Mouse (Mus musculus) hindbrain, embryonic 16.5 days (tissue): ENCODE results near the gene Skint8. TPM values are rescaled to one million over a fixed set of nuclear protein-coding genes. Genes with fewer than 3 reads are reported as not detected.
"Not testable (repeated sequence)": the region's sequence is repeated elsewhere in the genome, so short reads cannot be mapped to it uniquely, and the experiment has no call there.

Source experiments
- ATAC-seq: fragments of 200-750 bp; cut with Nextera tagmentation; 2 replicates; pipeline ENCODE4 v1.8.0; 2017; ENCODE audit warnings: moderate TSS enrichment, moderate library complexity
- H3K27ac ChIP-seq: fragments of 300-500 bp; sonication (generic); 2 replicates; pipeline ENCODE4 v1.5.1; 2014; ENCODE audit warnings: low read depth, mild to moderate bottlenecking, control low read depth, low read length, moderate library complexity
- H3K27me3 ChIP-seq: fragments of 300-500 bp; sonication (generic); replicated peaks from 2 replicates; pipeline ENCODE4 v1.6.1; 2014; ENCODE audit warnings: low read length; ENCODE audit not compliant: control insufficient read depth, insufficient read depth
- H3K36me3 ChIP-seq: fragments of 300-500 bp; sonication (generic); 2 replicates; pipeline ENCODE4 v1.6.1; 2014; ENCODE audit warnings: mild to moderate bottlenecking, low read length, moderate library complexity, mixed read lengths; ENCODE audit not compliant: control insufficient read depth, insufficient read depth
- H3K4me1 ChIP-seq: fragments of 300-500 bp; sonication (generic); 2 replicates; pipeline ENCODE4 v1.6.1; 2014; ENCODE audit warnings: low read depth, low read length; ENCODE audit not compliant: control insufficient read depth, insufficient read depth
- H3K4me2 ChIP-seq: fragments of 300-500 bp; sonication (generic); 2 replicates; pipeline ENCODE4 v1.6.1; 2014; ENCODE audit warnings: mild to moderate bottlenecking, low read length, control low read depth, moderate library complexity
- H3K4me3 ChIP-seq: fragments of 300-500 bp; sonication (generic); 2 replicates; pipeline ENCODE4 v1.5.1; 2014; ENCODE audit warnings: mild to moderate bottlenecking, low read length, control low read depth, moderate library complexity
- H3K9ac ChIP-seq: fragments of 300-500 bp; sonication (generic); 2 replicates; pipeline ENCODE4 v1.6.1; 2014; ENCODE audit warnings: low read depth, mild to moderate bottlenecking, control low read depth, low read length, moderate library complexity
- H3K9me3 ChIP-seq: fragments of 300-500 bp; sonication (generic); 2 replicates; pipeline ENCODE4 v1.6.1; 2014; ENCODE audit warnings: mild to moderate bottlenecking, low read length, moderate library complexity; ENCODE audit not compliant: control insufficient read depth
- WGBS: fragments of 180-500 bp; shearing (Covaris S2); extraction: QIAGEN DNeasy Blood & Tissue Kit; methylation state at CpG from one replicate; pipeline ENCODE4 v1.1.7; 2014; 5-methylcytosine and 5-hydroxymethylcytosine counted together
- polyA plus RNA-seq: library from polyadenylated mRNA; unstranded; fragments of >200 nt; fragmentation: Nextera tagmentation; extraction: Ambion mirVana; gene quantifications from 2 replicates; pipeline ENCODE4 v1.2.1, GENCODE M21; 2015

The Skint8 gene
- not detected in 2 replicates for polyA plus RNA-seq

GRCm38 (mm10) chr4:111919092-111919491, at the start of gene Skint8:
Skint8 (plus strand) TSS chr4:111919392.
- no peaks in the 10 kb centered on the region for H3K9me3 ChIP-seq
- no peak for ATAC-seq
- no peaks in the 10 kb centered on the region for H3K27me3 ChIP-seq
- no peak within 1 kb of the TSS for H3K4me2 ChIP-seq
- no peaks in the 10 kb centered on the region for H3K4me1 ChIP-seq
- WGBS: 89% methylated on average over 1 of the region's 1 CpGs
- H3K9ac ChIP-seq: no peak within 1 kb of the TSS
- H3K4me3 ChIP-seq: no peak within 1 kb of the TSS
- no peaks in the 10 kb centered on the region for H3K36me3 ChIP-seq
- no peak within 1 kb of the TSS for H3K27ac ChIP-seq

DNA sequence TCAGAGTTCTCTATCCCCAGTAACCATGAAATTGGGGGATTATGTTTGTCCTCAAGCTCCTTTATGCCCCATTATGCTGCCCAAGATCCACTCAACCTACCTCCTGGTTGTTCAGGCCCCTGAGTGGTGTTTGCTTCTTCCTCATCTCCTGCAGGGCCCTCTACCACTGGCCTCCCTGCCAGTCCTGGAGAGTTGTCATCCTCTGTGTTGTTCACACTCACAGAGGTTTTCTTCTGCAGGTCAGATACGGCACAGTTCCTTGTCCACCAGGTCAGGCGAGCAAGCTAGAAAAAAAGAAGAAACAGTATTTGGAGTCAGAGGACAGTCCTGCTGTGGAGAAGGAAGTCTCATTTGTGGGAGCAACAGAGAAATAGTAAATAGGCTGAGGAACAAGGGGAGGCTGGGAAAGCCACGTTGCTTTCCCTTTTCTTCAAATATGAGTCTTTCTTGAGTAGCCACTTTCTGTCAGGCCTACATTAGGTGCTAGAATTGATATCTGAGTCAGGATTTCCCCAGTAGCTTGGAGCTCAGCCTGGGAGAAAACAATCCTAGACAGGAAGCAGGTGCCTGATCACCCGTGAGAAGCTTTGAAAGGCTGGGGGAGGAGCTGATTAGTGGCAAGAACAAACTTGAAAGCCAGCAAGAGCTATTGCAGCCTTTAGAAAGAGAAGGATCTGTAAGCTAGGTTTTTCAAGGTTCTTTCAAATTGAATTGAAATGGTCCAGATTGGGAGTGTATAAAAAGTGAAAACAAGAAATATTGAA, 38.9 kb upstream of the Skint8 start:
- H3K9ac ChIP-seq: no peak overlapping the region
- no peaks in the 10 kb centered on the region for H3K27me3 ChIP-seq
- WGBS: 45% methylated on average over 4 of the region's 4 CpGs
- no peaks in the 10 kb centered on the region for H3K9me3 ChIP-seq
- no peaks in the 10 kb centered on the region for H3K36me3 ChIP-seq
- no peak for ATAC-seq
- H3K27ac ChIP-seq: no peak overlapping the region
- H3K4me1 ChIP-seq: no peaks in the 10 kb centered on the region
- H3K4me2 ChIP-seq: no peak overlapping the region
- H3K4me3 ChIP-seq: no peak overlapping the region

- Histone ChIP-seq H3K36me3 (no peaks in the 10 kb centered on the region), H3K4me2 (no peak overlapping the region), H3K9me3 (no peaks in the 10 kb centered on the region), H3K9ac (no peak overlapping the region), H3K27ac (no peak overlapping the region), H3K4me1 (peaks cover 3% of the 10 kb centered on the region; the same call in 1 of the 2 replicates), H3K4me3 (no peak overlapping the region), H3K27me3 (no peaks in the 10 kb centered on the region)
- ATAC-seq: no peak
- WGBS: 90% methylated on average over 12 of the region's 12 CpGs
Measured at GRCm38 (mm10) chr4:111883543-111883942, 35.6 kb upstream of the Skint8 start.

DNA sequence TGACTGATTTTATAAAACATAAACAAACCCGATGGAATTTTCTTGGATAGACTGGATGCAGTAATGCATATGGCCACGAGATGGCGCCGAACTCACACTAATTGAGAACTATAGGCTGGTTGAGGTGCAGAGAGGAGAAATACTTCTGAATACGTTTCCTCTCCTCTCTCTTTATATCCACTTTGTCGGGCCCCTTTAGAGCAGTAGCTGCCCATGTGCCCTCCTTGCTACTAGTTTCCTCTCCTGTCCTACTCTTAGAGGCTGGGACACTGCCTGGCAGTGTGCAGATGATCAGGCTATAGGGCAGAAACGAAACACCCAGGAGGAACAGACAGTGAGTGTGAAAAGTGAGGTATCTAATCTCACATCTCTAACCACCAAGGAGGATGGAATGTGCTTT, 33.2 kb upstream of the Skint8 start:
- Histone ChIP-seq H3K27me3 (no peaks in the 10 kb centered on the region), H3K27ac (no peak overlapping the region), H3K4me2 (peak overlapping the region; percentile 43), H3K4me3 (no peak overlapping the region), H3K36me3 (no peaks in the 10 kb centered on the region), H3K9me3 (no peaks in the 10 kb centered on the region), H3K4me1 (peaks cover 3% of the 10 kb centered on the region; the same call in 1 of the 2 replicates), H3K9ac (no peak overlapping the region)
- 11% methylated on average over 7 of the region's 7 CpGs for WGBS
- peak; percentile 85 for ATAC-seq

DNA sequence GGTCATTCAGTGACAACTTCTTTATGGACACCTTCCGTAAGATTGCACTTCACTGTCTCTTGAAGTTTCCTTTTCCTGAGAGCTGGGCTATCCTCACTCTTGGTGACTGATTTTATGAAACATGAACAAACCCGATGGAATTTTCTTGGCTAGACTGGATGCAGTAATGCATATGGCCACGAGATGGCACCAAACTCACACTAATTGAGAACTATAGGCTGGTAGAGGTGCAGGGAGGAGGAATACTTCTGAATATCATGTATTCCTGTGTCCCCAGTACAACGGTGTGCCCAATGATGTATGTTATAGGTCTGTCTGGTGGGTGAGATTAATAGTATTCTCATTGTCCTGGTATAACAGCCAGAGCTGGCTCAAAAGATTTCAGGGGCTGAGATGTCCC, 32.6 kb upstream of the Skint8 start:
- no peak overlapping the region for H3K27ac ChIP-seq
- ATAC-seq: peak; percentile 87
- H3K9me3 ChIP-seq: no peaks in the 10 kb centered on the region
- no peak overlapping the region for H3K9ac ChIP-seq
- H3K27me3 ChIP-seq: no peaks in the 10 kb centered on the region
- no peaks in the 10 kb centered on the region for H3K36me3 ChIP-seq
- WGBS: 18% methylated on average over 4 of the region's 4 CpGs
- peaks cover 3% of the 10 kb centered on the region; the same call in 1 of the 2 replicates for H3K4me1 ChIP-seq
- no peak overlapping the region for H3K4me2 ChIP-seq
- H3K4me3 ChIP-seq: no peak overlapping the region

DNA sequence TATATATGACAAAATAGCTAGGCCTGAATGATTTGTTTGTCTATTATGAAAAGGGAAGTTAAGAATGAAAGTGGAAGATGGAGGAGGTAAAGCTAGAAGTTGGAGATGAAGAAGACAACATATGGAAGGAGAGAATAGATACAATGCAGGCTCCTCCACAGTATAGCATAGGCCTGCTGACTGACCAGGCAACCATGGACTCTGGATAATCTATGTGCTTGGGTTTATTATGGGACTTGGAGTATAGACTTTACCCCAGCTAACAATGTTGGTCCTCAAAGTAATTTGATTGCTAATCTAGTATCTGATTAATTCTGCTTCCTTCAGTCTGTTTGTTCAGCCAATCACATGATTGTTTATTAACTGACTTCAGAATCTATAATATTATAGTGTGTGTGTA, 27.1 kb upstream of the Skint8 start:
- H3K27me3 ChIP-seq: no peaks in the 10 kb centered on the region
- H3K9me3 ChIP-seq: no peaks in the 10 kb centered on the region
- H3K4me3 ChIP-seq: no peak overlapping the region
- H3K4me1 ChIP-seq: no peaks in the 10 kb centered on the region
- no peak overlapping the region for H3K4me2 ChIP-seq
- ATAC-seq: no peak
- no peak overlapping the region for H3K9ac ChIP-seq
- H3K36me3 ChIP-seq: no peaks in the 10 kb centered on the region
- H3K27ac ChIP-seq: no peak overlapping the region

DNA sequence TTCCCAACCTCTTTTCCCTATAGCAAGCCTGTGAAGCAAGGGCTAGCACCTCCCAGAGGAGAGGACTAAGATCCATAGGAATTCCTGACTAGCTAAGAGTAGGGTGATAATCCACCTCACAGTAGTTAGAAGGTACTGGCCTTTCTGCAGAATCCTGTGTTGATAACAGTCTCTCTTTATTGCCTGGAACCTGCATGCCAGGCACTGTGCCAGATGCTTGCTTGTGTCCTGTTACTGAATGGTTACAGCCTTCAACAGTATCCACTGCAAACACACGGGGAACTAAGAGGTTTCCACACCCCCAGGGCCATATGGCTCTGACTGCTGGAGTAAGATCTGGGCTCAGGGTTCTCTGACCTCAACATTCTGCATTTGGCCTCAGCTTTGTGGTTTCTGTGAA, 21.4 kb upstream of the Skint8 start:
- Histone ChIP-seq H3K4me3 (no peak overlapping the region), H3K4me1 (no peaks in the 10 kb centered on the region), H3K9ac (no peak overlapping the region), H3K27me3 (no peaks in the 10 kb centered on the region), H3K4me2 (no peak overlapping the region), H3K27ac (no peak overlapping the region), H3K9me3 (no peaks in the 10 kb centered on the region), H3K36me3 (no peaks in the 10 kb centered on the region)
- ATAC-seq: no peak
- WGBS: 45% methylated on average over 1 of the region's 1 CpGs

- H3K4me1 ChIP-seq: no peaks in the 10 kb centered on the region
- H3K27ac ChIP-seq: no peak overlapping the region
- WGBS: 79% methylated on average over 4 of the region's 4 CpGs
- ATAC-seq: no peak
- H3K36me3 ChIP-seq: no peaks in the 10 kb centered on the region
- no peak overlapping the region for H3K4me3 ChIP-seq
- H3K9ac ChIP-seq: no peak overlapping the region
- no peaks in the 10 kb centered on the region for H3K27me3 ChIP-seq
- no peak overlapping the region for H3K4me2 ChIP-seq
- H3K9me3 ChIP-seq: no peaks in the 10 kb centered on the region
Measured at GRCm38 (mm10) chr4:111898566-111898965, 20.6 kb upstream of the Skint8 start.

GRCm38 (mm10) chr4:111900491-111900890, 18.7 kb upstream of the Skint8 start:
- H3K4me1 ChIP-seq, H3K9me3 ChIP-seq, H3K9ac ChIP-seq, H3K27me3 ChIP-seq, H3K4me2 ChIP-seq, ATAC-seq, H3K4me3 ChIP-seq, H3K36me3 ChIP-seq, H3K27ac ChIP-seq: not testable (repeated sequence)
- 66% methylated on average over 1 of the region's 1 CpGs for WGBS
